Mouse (Mus musculus) mouse trophoblast stem cell (cell line): ENCODE results near the gene Kcnk7.

Experiments
- in situ Hi-C, 2 experiments: fragments of 300-500 bp; cut with MseI, MboI; formaldehyde crosslinking; loops; 2 replicates in 1 of 2; 3 replicates in 1 of 2; pipeline ENCODE4 v1.15.1; 2025

Gene Kcnk7

DNA sequence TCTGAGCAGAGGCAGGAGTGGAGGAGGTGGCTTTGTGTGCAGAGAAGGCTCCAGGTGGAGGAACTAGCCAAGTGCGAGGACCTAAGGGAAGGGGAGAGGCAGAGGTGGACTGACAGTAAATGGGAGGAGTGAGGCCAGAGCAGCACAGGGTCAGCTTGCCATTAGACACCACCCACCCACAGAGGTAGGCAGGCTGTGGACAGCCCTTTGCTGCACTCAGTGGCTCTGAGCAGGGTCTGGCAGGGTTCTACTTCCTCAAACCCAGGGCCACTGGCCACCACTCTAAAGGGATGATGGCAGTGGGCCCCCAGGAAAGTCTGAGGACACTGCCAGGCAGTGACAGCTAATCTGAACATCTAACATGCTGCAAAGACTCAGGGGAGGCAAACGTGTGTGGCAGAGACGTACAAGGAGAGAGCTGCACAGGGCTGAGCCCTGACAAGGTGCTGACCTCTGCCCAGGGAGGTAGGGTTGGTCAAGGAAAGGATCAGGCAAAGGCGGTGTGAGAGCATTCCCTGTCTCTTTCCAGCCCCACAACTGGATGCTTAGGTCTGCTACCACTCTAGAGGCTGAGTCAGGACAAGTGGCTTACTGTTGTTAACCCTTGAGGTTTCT is 19.9 kb downstream of the Kcnk7 start:
- in situ Hi-C loops: no loop called here

DNA sequence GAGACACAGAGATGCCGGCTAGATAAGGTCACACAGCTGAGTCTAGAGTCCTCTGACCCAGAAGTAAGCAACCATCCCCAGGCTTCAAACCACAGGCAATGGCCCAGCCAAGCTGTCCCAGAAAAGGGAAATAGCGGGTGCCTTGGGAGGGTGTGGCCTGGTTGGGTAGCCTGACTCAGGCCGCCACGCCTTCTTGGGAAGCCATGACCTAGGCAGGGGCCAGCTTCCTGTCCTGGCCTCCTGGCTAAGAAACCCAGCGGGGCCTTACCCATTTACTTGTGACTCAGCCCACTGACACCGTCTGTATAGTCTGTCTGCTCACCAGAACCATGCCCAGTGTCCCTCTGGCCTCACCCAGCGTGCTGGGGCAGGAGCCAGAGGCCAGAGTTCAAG is 20.4 kb downstream of the Kcnk7 start:
- in situ Hi-C loops: no loop called here

DNA sequence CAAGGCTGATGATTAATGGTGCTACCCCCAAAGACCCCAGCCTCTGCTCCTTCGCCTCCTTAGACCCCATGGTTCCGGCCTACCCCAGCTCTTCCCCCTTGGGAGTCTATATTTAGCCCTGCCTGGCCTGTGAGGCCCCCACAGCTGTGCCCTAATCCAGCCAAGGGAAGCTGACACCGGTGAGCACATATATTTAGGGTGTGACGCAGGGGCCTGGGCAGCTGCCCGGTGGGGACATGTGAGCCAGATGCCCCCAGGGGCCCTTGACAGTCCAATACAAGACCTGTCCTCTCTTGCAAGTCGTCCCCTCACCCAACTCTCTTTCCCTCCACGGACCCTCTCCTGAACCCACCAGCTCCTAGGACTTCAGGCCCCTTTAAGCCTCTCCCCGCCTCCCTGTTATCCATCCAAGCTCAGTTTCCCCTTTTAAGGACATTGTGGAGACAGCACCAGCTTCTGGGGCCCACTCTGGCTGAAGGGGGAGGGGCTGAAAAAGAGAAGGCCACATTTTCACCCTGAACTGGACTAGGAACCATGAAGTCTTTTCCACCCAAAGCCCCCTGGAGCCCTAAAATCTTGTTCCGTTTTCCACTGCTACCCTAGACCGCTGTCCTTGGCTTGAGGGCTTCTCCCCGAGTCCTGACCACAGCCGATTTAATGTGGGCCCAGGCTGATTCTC is 21.0 kb downstream of the Kcnk7 start:
- in situ Hi-C loops: no loop called here

DNA sequence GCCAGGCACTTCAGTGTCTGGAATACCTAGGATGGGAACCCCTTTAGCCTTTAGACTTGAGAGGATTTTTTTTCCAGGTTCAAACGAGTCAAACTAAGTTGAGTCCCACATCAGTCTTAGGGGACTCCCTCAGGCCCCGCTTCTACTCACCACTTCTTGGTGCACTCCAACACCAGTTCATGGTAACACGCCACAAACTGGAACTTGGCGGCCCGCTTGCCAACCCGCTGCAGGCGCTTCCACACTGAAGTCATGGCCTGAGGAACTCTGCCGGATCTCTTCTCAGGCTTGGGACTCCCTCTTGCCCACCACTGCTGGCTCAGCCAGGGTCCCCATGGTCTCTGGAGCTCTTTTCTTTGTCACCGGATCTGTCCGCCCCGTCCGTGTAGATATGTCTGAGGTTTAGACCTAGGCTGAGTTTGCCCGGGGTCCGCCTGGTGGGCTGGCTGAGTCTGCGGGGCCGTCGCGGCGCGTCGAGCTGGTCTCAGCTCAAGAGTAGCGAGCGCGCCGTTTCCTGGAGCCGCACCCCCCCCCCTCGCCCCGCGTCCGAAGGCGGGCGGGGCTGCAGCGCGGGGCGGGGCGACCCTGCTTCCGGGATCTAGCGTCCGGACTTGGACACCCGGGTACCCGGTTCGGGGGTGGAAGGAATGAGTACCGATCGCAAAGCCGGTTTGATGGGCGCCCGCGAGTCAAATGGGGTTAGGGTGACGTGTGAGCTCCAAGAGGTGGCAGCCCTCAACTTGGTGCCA is 21.8 kb downstream of the Kcnk7 start, which contains the start of gene Ehbp1l1:
TSS of gene Ehbp1l1 (minus strand) at position 551 of the 749 bp plus-strand sequence.
- in situ Hi-C loops: no loop called here

DNA sequence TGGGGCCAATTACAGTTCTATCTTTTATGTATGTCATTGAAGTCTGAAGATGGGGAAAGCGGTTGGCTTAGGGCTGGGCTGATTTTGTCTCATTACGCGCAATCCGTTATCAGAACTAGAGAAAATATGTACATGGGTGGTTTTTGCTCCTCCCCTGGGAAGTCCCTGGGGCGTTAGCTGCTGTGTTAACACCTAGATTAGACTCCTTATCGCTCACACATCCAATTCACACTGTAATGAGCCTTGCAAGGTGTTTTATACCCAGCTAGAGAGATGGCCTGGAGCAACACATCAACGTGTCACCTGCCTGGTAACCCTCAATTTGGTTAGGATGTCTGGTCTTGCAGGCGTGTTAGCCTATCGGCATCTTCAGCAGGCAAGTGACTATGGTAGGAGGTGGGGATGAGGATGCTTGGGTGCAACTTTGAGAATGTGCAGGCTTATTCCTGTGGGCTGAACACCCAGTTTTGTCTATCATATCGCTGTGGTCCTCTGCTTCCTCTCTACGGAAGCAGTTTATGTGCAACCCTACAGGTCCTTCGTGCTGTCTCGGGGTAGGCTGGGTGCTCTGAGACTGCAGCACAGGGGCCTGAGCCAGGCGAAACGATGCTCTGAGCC is 22.9 kb downstream of the Kcnk7 start:
- in situ Hi-C loops: no loop called here

DNA sequence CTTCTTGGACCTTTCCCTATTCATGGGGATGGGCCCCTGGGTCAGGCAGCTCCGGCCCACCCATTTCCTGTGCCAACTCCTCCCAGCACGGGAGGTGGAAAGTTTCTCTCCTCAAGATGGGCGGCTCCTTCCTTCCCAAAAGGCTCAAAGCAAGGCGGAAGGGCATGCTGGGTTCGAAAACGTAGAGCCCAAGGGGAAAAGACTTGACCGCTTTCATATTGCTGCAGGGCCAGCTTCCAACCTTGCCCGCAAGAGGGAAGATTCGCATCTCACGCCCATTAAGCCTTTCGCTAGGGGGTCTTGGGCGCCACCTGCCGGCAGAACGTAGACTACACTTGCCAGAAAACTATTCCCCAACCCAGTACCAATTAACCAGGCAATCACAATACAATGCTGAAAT is 23.5 kb downstream of the Kcnk7 start:
- in situ Hi-C loops: no loop called here

DNA sequence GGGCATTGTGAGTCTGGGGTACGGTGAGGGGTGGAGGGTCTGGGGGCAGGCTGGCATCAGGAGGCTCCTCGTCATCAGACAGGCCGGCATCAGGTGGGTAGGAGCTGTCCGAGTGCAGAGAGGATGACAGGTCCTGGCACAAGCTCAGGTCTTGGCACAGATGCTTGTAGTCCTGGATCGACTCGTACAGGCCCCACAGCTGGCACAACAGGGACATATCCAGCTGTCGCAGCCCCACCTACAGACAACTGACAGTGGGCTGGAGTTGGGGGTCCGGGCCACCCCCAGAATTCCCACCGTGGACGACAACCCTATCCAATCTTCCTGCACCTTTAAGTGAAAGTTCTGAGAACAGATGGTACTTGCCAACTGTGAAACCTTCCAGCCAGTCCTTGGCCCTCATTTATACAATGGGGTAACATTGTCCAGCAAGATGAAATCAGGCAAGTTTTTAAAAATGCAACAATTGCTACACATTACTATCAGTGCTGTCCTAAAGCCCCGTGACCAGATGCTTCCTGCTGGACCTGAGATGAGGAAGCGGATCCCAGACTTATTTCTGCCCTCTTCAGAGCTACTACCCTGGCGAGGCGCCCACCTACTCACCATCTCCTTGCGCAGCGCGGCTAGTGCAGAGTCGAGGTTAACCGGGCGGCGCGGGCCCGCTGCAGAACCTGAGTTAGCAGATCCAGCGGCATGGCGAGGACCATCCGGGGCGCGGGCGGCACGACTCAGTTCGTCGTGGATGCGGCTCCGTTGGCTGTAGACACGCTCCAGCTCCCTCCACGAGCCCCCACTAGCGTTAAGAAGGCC is 24.7 kb downstream of the Kcnk7 start:
- in situ Hi-C loops: no loop called here

DNA sequence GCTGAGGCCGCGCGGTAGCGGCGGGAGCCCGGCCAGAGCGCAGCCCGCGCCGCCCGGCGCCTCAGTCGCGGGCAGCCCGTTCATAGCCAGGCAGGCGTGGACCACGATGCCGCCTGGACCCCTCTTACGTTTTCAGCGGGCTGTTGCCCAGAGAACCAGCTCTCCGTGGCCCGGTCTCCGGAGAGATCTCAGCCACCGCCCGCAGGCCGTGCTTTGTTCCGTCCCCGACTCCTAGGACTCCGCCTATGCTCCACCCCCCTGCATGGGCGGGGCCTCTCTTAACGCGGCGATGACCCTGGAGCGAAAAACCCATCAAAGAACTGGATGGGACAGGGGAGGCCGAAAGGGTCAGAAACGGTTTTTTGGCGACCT is 25.3 kb downstream of the Kcnk7 start, which contains the start of gene Fam89b:
TSS of gene Fam89b (minus strand) at position 210 of the 372 bp plus-strand sequence.
- in situ Hi-C loops: no loop called here

DNA sequence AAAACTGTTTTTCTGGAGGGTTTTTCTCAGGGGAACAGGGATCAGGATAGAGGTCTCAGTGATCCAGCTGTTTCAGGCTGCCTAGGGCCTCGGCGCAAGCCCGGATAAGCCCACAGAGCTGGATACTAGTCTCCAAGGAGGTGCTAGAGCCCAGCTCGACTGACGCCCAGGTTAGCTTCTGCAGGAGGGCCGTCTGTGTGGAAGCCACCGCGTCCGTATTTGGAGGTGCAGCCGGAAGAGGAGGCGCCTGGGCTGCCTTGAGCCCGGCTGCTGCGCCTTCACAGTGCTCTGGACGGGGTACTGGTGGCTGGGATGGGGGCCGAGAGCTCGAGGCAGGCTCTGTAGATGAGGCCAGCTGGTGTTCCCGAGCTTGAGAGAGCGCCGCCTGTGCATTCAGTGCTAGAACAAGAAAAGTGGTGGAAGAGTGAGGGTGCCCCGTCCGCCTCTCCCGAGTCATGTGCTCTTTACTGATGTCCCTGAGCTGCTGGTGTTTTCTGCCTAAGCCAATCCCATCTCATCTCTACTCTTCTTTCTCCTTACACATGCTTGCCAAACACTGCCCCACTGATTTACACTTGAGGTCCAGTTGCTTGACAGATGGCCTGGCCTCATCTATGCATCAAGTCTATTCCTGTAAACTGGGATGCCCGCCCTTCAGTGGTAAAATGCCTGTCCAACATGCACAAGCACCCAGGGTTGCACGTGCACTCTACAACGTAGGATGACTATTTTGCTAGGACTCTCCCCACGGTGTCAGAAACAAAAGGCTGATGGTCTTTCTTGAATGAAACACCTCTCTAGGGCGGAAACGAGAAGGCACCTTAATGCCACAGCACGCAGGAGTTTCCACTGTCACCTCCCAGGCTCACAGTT is 26.4 kb downstream of the Kcnk7 start:
- in situ Hi-C loops: no loop called here

DNA sequence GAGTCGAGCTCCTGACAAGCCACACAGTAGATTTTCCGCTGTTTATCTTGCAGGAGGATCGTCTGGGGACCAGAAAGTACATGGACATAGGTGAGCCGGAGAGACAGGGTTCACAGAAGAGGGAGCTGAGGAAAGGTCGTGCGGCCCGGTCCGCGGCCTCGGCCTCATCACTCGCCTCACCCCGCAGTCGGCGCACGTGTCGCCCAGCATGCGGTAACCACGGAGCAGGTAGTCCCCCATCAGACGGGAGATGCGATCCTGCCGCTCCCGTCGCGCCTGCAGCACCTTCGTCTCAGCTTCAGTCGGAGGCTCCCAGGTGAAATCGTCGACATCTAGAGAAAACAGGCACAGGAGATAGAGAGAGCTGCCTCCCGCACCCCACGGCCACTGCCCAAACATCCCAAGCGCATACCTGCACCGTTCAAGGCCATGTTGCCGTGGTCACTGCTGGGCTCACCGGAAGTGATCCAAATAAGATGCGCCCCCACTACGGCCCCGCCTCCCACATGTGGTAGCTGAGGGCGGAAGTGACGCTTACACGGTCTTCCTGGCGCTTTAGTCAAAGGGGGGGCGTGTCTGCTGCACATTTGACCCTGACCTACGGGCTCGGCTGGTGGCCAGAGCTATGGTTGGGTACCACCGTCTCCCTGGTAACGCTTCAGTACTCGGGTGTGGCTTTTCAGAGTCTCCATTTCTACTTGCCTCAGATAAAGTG is 27.3 kb downstream of the Kcnk7 start:
- in situ Hi-C loops: no loop called here

DNA sequence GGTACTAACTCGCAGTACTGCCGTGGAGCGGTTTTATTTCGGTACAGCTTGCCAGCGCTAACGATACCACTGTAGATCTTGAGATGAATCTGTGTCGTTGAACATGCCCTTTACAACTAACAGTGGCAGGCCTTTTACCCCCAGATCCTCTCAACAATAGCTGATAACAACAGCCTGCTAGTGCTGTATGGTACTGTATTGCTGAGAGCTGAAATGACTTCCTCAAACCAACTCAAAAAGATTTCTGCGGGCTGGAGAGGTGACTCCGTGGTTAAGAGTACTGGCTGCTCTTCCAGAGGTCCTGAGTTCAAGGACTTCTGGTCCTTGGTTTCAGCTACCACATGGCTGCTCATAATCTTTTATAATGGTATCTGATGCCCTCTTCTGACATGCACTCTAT is 30.2 kb downstream of the Kcnk7 start:
- in situ Hi-C loops: no loop called here

DNA sequence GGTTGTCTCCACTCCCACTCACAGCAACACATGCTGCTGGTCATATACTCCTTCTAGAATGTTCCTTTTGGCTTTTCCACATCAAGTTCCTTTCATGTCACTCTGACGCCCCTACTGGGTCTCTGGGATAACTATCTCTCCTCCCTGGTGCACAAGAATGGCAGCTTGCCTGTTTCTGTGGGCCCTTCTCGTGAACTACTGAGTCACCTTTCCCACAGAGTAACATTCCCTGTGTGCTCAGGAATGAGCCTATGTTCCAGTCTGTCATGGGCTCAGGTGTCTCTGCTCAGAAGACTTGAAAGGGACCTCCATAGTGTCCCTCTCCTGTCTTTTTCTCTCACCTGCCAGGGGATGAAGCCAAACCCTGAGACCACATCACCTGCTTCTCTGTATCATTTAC is 35.3 kb downstream of the Kcnk7 start:
- in situ Hi-C loops: no loop called here

DNA sequence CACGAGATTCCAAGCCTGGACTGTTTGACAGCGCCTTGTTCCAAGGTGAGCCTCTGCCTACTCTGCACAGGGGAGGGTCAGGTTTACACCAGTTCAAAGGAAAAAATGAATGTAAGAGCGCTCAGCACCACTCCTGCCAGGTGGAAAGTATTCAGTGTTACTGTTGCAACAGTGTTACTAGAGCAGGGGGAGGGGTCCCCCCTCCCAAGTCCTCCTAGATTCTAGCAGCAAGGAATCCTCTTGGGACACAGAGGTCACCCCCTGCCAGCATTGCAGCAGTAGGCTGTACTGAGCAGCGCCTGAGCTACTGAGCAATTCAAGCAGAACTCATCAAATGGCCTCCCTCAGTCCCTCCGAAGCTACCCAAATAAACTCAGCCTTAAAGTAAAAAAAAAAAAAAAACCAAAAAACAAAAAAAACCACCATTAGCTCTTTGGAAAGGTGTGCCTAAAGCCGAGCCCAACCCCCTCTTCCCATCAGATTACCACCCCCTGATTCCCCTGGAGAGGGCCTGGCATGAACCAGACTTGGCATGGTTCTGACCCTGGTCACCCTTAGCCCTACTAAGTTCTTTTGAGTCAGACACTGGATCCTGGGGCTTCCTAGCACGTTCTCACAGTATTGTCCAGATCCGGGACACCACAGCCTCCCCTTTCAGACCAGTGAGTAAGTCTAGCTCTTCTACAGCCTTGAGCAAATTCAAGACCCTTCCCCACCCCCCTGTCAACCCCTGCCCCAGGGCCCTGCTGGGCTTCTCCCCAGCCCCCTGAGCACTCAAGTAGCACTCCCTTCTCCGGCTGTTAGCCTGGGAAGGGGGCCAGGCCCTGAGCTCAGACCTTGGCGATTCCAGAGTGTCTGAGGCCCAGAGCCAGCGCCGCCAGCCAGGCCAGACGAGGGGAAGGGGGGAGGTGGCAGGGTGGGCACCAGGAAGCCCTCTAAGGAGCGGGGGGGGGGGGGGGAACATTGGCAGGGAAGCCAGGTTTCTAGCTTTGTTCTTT is 36.5 kb downstream of the Kcnk7 start, which contains the start of gene Ltbp3:
TSS of gene Ltbp3 (plus strand) at position 585 of the 998 bp plus-strand sequence.
- in situ Hi-C loops: no loop called here

DNA sequence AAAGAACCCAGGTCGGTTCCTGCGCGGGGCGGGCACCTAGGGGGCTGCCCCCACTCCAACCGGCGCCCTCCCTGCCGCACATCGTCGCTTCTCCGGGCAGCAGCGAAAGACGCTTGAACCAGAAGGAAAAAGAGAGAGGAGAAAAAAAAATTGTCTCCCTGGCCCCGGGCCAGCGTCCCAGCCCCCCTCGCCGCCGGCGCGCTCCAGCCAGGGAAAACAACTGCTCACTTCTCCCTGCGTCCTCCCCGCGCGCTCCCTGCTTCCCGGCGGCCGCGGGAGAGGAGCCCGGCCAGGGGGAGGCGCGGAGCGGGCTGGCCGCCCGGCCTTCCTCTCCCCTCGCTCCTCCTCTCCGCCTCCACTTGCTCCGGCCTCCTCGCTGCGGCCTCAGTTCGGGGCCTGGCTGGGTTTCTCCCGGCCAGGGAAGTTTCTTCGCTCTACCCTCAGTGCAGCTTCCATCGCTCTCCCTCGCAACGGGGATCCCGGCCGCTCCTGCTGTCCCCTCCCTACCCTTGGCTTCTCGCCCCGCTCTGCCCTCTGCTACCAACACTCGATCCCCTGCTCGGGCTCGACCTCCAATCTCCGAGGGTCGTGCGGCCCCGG is 37.6 kb downstream of the Kcnk7 start:
- in situ Hi-C loops: no loop called here

DNA sequence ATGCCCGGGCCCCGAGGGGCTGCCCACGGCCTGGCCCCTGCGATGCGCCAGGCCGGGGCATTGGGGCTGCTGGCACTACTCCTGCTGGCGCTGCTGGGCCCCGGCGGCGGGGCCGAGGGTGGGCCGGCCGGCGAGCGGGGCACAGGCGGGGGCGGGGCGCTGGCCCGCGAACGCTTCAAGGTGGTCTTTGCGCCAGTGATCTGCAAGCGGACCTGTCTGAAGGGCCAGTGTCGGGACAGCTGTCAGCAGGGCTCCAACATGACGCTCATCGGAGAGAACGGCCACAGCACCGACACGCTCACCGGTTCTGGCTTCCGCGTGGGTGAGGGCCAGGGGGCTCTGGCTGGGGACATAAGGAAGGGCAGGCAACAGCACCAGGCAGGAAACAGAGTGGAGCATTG is 38.1 kb downstream of the Kcnk7 start:
- in situ Hi-C loops: no loop called here

DNA sequence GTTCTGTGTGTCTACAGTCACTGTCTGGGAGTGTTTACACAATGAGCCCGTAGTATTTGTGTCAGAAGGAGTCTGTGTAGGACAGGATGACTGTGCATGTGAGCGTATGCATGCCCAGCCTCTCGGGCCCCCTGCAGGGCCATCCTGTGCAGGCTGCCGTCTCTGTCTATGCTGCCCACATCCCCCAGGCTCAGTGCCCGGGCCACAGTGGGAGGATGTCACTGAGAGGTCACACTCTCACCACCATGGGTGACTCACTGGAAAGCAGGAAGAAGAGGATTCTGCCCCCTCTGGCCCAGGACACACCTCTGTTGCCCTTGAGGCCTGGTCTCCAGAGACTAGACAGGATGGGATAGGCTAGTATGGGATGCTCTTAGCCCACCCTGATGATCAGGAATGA is 39.4 kb downstream of the Kcnk7 start:
- in situ Hi-C loops: no loop called here

DNA sequence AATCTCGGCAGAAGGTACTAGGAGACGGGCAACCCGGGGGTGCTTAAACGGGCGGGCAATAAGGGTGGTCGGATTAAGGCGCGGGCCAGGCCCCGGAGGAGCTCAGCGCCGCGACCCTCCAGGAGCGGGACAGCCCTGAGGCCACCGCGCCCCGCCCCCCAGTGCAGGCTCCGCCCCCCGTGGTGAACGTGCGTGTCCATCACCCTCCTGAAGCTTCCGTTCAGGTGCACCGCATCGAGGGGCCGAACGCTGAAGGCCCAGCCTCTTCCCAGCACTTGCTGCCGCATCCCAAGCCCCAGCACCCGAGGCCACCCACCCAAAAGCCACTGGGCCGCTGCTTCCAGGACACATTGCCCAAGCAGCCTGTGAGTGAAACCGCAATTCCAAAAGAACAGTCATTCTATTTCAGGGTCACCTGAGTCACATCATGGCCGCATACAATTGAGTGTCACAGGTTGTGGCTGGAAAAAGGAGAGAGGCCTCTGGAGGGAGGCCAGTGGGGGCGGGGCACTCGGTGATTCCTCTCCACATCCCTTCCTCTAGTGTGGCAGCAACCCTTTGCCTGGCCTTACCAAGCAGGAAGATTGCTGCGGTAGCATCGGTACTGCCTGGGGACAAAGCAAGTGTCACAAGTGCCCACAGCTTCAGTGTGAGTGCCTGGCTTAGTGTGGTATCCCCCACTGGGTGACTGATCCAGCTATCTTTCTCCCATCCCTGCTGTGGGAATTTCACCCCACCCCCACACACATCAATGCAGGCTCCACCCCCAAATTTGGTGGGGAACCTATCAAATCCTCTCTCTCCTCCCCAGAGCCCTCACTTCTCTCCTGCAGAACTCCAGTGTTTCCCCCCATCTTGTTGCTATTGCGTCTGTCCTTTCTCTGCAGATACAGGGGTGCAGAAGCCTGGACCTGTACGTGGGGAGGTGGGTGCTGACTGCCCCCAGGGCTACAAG is 41.9 kb downstream of the Kcnk7 start:
- in situ Hi-C loops: no loop called here
